Mouse (Mus musculus) gastrocnemius, postnatal 36 days (tissue): ENCODE results near the gene Zfp64. TPM values are rescaled to one million over a fixed set of nuclear protein-coding genes. Genes with fewer than 3 reads are reported as not detected.
A peak's percentile ranks its signal among the peaks of the same experiment; 100 is the strongest.

Experiments used
- DNase-seq, 2 experiments: peaks; one replicate each; pipeline ENCODE4 v3.0.0; 2022
- intact Hi-C: fragments of 180-260 bp; cut with DNase I; formaldehyde crosslinking; loops from one replicate; pipeline ENCODE4 v1.15.1; 2025
- long read RNA-seq, 2 experiments: library from polyadenylated mRNA; stranded (forward); transcript quantifications; one replicate each; pipeline ENCODE4 v2.0.0; 2021
- total RNA-seq, 2 experiments: library from RNA; stranded (reverse); gene quantifications; 2 replicates each; pipeline ENCODE4 v1.2.3; 2021

Zfp64 gene
- total RNA-seq, result 1 to 10 TPM; 6.7 to 8.0 TPM
- long read RNA-seq, experiment 1, transcript Zfp64-201 (6 exons, 2,438 nt), result major isoform, 6 of 8 reads
- long read RNA-seq, experiment 1, partial matches to known transcripts, result 0 of 8 reads
- long read RNA-seq, experiment 1, other reads (novel, unspliced or antisense), result 0 of 8 reads
- long read RNA-seq, experiment 2, partial matches to known transcripts, result 1 of 9 reads
- long read RNA-seq, experiment 2, other reads (novel, unspliced or antisense), result 5 of 9 reads

DNA sequence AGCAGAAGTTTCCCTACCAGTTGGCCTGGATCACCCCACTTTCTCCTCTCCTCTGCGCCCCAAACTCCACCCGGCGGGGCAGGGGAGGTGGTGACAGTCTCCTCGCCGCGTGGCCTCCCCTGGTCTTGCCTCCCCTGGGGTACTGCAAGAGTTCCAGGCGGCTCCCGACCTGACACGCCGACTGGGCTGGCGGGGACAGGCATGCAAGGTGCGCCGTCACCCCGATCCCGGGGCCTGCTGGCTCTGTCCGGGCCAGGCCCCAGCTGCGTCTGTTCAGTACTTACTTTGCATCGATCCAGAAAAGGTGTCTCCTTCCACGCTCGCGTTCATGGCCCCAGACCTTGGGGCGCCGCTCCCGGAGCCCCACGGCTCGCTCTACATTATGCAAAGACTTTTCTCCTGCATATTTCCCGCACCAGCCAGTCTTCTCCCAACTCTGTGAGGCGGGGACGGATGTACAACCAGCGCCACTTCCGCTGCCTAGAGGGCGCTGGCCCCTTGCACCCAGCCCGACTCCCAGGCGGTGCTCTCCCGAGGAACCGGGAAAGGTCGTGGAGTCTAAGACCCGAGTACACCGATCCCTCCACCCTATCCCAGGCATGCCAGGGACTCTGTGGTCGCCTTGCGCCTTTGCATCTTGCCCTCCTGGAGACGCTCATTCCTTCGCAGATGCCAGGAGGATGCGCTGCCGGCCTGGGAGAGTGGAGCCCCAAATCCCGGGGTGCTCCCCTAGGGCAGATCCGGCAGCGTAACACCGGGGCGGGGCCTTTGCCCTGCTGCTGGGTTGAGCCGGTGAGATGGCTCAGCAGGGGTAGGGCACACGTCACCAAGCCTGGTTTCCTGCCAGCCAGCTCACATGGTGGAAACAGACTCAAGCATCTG lies at the start of gene Zfp64:
Gene Zfp64, minus strand, starts transcription at position 753 of the 882 bp plus-strand sequence.
- DNase-seq, result peak; percentile 73 to 84

DNA sequence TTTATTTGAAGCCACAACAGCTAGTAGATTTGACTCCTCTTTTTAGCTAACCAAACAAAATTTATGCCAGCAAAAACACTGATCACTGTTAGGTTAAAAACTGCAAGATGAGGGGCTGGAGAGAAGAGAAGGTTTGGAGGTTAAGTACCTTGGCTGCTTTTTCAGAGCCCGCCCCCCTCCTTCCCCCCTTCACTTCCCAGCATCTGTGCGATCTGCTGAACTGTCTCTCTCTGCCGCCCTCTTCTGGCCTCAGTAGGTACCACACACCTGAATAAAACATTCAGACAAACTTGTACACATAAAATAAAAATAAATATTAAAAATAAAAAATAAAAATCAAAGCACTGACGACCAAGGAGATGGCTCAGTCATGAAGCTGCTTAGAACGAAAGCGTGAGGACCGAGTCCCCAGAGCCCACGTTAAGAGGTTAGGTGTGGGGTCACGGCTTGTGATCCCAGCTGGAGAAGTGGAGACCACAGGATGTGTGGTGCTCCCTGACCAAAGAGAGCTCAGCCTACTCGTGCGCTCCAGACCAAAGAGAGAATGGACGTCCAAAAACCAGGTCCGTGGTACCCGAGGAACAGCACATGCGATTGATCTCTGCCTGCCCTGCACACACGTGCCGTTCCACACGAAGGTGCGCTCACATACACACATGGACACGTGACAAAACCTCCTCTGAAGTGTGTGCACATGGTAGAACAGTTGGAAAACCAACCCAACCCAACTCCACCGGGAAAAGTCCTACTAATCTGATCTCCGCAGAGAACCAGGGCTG lies 37.4 kb upstream of the Zfp64 start:
- DNase-seq, result no peak
- intact Hi-C loops, result no loop called here

More for the DNA sequence above, at the start of gene Zfp64:
- intact Hi-C loops, result no loop called here

DNA sequence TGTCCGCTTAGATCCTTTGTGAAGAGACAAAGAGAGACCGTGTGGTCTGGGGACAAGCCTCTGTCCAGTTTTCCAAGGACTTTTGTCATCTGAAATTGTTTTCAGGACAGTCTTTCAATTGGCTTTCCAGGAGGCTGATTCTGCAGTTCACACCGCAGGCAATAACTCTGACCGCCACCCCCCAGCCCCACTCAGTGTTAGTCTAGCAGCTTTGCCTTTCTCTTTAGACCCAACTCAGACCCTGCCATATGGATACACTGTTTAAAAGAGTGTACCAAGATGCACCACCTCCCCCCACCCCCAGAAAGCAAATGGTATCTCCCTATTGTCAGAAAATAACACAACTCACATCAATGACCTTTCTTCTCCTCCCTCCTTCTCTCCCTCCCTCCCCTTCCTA lies 35.6 kb upstream of the Zfp64 start:
- DNase-seq, result no peak
- intact Hi-C loops, result no loop called here

DNA sequence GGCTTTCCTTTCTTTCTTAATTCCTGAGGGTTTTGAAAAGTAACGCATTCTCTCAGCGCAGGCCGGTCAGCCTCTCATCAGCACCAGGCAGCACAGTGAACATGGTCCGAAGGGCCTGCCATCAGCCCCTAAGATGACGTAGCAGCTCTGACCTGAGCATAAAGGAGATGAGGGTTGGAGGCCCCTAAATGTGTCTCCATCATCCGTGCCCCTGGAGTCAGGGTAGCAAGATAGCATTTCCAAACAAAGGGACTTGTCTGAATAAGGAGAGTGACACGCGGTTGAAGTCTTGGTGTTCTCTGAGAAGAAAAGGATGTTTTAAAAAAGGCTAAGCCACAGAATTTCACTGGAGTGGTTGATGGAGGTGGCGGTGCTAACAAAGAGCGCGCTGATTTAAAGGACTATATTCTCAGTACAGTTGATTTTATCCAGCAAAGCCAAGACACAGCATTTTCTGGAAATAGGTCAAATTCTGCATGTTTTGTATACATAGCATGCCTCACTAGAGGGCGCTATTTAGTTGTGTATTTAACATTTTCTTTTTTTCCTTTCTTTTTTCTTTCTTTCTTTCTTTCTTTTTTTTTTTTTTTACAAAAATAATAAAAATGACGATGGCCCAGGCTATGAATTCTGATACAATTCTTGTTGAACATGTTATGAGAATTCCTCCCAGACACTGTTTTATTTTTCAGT lies 34.8 kb upstream of the Zfp64 start:
- intact Hi-C loops, result no loop called here
- no peak for DNase-seq

DNA sequence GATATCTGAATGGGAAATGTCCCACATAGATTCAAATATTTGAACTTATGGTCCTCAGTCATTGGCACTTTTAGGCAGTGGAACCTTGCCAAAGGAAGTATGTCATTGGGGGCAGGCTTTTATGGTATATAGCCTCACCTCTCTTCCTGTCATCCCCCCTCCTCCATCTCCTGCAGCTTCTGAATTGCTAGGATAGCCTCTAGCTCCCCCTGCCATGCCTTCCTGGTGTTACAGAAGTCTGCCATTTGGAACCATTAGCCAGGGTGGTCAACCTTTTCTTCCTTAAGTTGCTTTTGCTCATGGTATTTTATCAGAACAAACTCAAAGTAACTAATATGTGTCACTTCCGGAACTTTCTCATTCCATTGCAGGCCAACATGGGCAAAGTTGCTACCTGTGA lies 32.7 kb upstream of the Zfp64 start:
- intact Hi-C loops, result no loop called here
- DNase-seq, result no peak

DNA sequence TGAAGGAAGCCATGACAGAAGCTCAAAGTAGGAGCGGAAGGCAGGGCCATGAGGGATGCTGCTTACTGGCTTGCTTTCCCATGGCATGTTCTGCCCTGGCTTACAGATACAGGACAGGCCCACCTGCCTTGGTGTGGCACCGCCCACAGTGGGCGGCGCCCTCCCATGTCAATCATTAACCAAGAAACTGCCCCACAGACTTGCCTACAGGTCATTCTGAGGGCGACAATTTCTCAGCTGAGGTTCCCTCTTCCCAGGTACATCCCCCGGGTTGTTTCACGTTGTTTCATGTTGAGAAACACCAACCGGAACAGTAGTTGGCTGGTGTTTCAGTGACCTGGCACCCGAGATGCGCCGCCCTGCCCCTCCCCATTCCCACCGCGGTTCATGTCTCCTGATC lies 32.0 kb upstream of the Zfp64 start:
- intact Hi-C loops, result no loop called here
- DNase-seq, result no peak

DNA sequence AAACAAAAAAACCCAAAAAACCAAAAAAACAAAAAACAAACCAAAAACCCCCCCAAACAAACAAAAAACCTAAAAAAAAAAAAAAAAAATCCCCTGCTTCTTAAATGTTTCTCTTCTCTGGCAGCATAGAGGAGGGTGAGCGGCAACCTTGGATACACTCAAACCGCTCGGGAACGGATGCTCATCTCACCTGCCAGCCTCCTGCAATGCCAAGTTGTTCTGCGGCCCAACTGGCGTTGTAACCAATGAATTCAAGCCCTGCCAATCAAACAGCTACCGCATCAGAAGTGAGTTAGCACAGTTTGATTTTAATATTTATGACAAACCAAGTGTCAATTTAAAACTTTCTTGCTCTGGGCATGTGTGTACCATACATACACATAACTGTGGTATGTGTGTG lies 26.6 kb upstream of the Zfp64 start:
- DNase-seq, result no peak
- intact Hi-C loops, result no loop called here

DNA sequence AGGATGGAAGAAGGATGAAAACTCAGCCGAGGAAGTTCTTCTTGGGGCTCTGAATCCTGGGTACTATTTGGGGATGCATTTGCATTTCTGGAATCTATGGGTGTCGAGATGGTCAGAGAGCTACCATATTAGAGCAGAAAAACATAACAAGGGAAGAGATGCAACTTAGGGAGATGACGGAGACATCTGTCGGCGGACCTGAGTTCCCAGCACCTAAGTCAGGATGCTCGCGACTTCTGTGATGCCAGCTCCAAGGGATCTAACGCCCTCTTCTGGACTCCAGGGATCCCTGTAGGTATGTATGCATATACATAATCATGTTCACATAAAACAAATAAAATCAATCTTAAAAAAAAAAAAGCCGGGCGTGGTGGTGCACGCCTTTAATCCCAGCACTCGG lies 26.1 kb upstream of the Zfp64 start:
- no peak for DNase-seq
- intact Hi-C loops, result no loop called here

DNA sequence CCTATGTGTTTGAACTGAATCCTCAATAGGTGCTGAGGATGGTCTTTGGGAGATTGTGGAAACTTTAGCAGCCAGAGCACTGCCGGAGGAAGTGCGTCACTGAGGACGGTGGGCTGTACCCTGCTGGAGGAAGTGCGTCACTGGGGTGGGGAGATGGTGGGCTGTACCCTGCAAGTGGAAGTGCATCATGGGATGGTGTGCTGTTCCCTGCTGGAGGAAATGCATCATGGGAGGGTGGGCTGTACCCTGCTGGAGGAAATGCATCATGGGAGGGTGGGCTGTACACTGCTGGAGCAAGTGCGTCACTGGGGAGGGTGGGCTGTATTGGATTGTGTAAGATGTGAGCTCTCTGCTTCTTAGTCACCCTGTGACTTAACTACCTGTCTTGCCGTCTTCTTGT lies 25.5 kb upstream of the Zfp64 start:
- intact Hi-C loops, result no loop called here
- no peak for DNase-seq

DNA sequence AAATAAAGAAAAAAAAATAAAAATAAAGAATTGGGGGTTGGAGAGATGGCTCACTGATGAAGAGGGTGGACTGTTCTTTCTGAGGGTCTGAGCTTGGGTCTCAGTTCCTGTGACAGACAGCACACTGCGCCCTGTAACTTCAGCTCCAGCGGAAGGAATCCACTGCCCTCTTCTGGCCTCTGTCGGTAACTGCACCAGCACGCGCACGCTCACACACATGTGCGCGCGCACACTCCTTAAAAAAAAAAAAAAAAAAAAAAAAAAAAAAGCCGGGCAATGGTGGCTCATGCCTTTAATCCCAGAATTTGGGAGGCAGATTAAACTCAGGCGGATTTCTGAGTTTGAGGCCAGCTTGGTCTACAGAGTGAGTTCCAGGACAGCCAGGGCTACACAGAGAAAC lies 24.4 kb upstream of the Zfp64 start:
- intact Hi-C loops, result no loop called here
- no peak for DNase-seq

DNA sequence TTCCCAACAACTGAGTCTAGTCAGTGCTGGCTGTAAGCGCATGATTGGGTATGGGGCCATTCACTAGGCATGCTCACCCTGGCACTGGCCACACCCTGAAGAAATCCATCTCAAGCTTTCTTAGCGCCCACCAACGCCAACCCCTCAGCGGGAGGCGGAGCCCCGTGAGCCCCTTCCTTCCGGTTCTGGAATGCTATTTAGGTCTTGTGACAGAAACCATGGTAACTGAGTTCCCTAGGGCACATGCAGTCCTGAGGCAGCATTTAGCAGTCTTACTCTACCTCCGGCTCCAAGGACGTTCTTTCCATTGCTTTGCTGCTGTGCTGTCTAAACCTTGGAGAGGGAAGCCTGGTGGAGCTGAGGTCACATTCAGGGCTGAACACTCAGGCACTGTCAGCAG lies 22.6 kb upstream of the Zfp64 start:
- intact Hi-C loops, result no loop called here
- no peak for DNase-seq

DNA sequence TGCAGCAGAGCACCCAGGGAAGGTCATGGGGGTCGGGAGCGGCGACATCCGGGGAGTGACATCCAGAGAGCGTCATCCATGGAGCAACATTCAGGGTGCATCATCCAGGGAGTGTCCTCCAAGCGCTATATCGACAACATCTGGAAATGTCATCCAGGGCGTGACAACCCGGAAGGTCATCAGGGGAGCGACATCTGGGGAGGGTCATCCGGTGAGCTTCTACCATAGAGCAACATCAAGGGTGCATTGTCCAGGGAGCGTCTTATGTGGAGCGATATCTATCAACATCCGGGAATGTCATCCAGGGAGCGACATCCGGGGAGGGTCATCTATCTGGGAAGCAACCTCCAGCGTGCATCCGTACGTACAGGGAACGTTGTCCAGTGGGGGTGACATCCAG lies 14.7 kb upstream of the Zfp64 start:
- no peak for DNase-seq
- intact Hi-C loops, result no loop called here

DNA sequence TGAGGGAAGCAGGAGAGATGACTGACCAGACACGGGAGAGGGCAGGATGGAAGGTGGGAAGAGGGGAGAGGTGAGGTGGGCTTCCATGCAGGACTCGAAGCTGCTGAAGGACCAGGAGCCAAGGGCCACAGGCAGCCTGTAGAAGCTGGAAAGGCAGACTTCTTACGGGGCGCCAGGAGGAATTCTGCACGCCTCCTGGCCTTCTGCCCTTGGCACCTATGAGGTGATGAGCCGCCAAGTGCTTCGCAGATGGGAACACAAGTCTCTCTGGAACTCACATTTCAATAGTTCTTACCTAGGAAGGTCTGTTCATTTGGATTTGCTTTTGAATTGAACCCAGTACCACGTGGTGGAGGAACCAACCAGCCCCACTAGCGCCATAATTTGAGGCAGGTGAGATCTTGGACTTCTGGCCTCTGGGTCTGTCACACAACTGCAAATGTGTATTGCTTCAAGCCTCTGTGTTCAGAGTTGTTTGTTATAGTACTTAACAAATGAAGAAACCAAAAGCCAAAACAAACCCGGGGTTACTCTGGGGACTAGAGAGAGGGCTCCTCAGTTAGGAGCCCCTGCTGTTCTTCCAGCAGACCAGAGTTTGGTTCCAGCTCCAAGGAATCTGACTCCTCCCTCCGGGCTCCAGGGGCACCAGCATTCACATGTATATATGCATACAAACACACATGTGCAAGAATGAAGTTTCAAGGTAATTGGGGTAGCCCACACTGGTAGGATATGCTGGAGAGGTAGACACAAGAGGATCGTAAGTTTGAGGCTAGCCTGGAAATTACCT lies 12.9 kb upstream of the Zfp64 start:
- intact Hi-C loops, result no loop called here
- peak; percentile 42 to 72 for DNase-seq

DNA sequence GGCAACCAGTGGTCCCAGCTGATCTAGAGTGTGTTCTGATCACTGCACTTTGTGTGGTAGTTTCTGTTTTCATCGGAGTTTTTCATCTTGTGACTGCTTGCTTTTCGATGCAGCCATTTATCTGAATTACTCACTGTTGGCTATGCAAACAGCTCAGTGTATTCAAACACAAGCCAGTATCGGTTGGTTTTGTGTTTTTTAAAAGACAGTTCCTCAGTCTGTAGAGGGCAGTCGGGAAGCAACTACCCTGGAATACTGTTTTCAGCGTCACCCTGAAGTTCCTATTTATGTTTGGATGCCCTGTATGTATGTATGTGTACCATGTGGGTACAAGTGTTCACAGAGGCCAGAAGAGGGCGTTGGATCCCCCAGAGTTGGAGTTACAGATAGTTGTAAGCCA lies 11.1 kb upstream of the Zfp64 start:
- DNase-seq, result no peak
- intact Hi-C loops, result no loop called here

DNA sequence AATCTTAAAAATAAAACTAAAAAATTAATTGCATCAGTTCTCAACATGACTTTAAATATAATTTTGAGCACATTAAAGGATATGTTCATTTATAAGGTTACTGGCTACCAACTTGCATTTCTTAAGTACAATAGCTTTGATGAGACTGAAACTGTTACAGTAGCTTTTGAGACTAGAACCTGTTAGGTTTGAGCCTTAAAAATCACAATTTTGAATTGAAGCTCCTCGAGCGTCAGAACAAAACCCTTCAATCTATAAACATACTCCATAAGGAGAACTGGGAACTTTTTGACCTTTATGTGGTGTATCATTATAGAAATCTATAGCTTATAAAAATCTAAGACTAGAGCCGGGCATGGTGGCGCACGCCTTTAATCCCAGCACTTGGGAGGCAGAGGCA lies 9.5 kb upstream of the Zfp64 start:
- DNase-seq, result no peak
- intact Hi-C loops, result no loop called here

DNA sequence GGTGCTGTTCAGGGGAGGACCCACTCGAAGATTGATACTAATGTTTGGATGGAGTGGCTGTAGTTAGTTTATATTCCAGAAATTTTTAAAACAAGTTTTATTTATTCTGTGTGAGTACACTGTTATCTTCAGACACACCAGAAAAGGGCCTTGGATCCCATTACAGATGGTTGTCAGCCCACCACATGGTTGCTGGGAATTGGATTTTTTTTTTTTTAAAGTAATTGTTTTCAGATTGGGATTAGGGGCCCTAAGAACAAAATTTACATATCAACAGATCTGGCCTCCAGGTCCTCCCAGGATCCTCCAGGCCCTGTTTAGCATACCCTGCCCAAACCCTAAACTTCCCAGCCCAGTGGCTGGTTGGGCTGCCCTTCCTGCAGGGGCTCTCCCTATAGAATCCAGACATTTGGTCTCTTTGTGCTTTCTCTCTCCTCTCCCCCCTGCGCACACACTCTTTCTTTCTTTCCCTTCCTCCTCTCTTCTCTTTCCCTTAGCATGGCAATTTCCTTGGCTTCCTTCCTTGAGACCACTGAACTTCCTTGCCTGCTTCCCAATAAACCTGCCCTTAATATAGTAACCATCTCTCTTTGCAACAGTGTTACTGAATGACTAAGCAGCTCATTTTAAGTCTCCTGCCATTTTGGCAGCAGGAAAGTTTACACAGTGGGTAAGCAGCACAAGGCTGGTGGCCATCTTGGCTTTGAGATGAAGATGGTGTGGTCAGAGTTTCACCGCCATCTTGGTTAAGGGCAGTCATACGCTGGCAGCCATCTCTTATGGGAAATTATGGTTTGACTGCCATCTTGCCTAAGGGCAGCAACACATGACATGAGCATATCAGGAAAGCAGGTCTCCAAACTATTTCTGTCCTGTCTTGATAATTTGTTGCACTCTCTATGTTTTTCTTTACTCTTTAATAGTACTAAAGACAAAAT lies 6.6 kb upstream of the Zfp64 start:
- no peak for DNase-seq
- intact Hi-C loops, result no loop called here

DNA sequence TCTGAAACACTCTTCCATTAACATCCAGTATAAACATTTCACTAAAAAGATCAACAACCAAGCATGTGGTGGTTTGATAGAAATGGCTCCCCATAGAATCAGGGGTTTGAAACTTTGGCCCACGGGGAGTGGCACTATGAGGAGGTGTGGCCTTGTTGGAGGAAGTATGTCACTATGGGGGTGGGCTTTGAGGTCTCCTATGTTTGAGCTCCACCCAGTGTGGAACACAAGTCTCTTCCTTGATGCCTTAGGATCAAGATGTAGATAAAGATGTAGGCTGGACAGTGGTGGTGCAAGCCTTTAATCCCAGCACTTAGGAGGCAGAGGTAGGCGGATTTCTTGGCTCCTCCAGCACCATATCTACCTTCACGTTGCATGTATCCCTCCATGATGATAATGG lies 5.4 kb upstream of the Zfp64 start:
- no peak for DNase-seq
- intact Hi-C loops, result no loop called here

DNA sequence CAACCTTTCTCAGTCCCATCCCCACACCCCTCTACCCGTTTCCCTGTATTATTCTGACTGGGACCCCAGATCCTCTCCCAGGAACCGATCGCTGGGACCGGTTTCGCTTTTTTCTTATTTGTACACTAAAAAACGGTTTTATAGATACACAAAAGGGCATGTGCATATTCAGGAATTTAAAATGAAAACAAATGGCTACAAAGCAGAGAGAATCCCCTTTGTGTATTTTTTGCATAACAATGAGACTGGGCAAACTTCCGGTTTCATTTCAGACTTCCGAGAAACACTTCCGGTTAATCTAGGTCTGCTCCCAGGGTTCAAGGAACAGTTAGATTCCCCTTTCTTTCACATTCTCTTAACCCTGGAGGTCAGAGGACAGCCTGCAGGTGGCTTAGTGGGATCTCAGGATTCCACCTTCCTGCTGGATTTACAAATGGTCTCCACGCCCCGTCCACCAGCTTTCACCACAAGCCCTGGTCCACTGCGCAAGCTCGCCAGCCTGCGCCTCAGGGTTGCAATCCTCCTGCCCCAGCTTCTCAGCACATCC lies 4.0 kb upstream of the Zfp64 start:
- DNase-seq, result no peak

More for the DNA sequence above, 4.0 kb upstream of the Zfp64 start:
- intact Hi-C loops, result no loop called here
